Mouse (Mus musculus): ENCODE measurements around the gene Nr4a1. TPM values are rescaled to one million over a fixed set of nuclear protein-coding genes. Genes with fewer than 3 reads are reported as not detected.

The Nr4a1 gene
- polyA plus RNA-seq, 1 experiment from 2014 or later = 9.5 TPM

DNA sequence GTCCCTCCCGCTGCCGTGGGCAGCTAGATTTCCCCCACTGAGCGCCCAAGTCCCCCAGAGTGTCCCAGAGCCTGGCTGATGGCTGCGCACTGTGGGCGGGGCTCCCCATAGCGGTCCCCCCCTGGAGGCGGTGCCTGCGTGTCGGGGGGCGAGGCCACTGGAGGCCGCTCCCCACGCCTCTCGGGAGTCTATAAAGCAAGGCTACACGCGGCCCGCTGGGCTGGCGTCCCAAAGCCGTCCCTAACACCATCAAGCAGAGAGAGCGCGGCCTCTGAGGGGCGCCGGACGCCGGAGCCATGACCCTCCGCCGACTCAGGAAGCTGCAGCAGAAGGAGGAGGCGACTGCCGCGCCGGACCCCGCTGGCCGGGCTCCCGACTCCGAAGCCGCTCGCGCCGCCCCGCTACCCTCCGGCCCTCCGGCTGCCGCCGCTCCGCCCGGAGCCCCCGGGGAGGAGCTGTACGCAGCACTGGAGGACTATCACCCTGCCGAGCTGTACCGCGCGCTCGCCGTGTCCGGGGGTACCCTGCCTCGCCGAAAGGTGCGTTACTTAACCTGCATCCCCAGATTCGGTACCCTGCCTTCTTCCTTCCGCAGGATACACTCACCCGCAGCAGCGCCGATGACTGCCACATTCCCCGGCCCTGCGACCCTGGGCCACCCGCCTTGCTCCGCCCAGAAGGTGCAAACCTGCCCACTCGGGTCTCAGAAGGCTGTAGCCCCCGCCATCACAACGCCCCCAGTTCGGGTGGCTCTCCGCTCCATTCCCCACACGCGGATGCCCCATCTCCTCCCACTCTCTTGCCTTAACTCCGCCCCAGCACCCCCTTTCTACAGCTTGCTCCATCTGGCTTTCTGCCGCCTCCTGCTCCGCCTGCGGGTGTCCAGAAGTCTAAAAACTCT is 29.8 kb upstream of the Nr4a1 start, which contains the start of gene Grasp:
TSS of gene Grasp (plus strand) at position 183 of the 901 bp plus-strand sequence.
- peak; percentile 20; the same call in 1 of the 2 replicates for TF ChIP-seq CTCF (IDR thresholded peaks at IDR 0.05; ENCODE audit: low read depth)
- H3K9me3 ChIP-seq (replicated peaks; ENCODE audit: low read length) = no peaks in the 10 kb centered on the region
- peak within 1 kb of the TSS; percentile 84 for H3K27ac ChIP-seq
- H3K27me3 ChIP-seq (ENCODE audit: insufficient read depth, low read length) = 0 out of 2 replicates have a peak, but pooled peaks cover 9% of the 10 kb centered on the region
- WGBS = under 1% methylated on average over 74 of the region's 77 CpGs
- DNase-seq (ENCODE audit: low spot score) (peak; percentile 92), ATAC-seq (replicated peaks; ENCODE audit: low FRiP score, low read depth) (peak; percentile 78)
- H3K4me1 ChIP-seq (replicated peaks; ENCODE audit: insufficient read depth, low read length) = peaks cover 12% of the 10 kb centered on the region; the same call in 1 of the 2 replicates
- H3K4me3 ChIP-seq (replicated peaks; ENCODE audit: low read depth, low read length) = peak within 1 kb of the TSS; percentile 78
- H3K36me3 ChIP-seq (ENCODE audit: insufficient read depth, low read length) = no peaks in the 10 kb centered on the region
- H3K4me2 ChIP-seq (ENCODE audit: low read length) = peak within 1 kb of the TSS; percentile 95
- H3K9ac ChIP-seq (ENCODE audit: low read depth, low read length) = peak within 1 kb of the TSS; percentile 77

DNA sequence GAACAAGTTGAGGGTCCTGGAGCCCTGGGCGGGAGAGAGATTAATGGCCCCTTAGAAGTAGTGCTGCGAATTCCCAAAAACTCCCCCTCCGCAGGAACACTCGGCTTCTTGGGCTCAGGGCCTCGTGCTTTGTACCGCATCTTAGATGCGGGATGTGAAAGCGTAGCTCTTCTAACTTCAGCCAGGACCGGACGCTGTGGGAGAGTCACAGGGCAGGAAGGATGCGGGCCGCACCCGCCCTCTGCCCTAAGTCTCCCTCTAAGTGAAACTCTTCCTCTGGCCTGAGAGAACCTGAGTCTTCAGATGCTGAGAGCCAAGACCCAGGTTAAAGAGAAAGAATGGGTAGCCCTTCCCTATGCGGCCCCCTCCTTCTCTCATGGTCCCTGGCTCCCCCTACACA is 29.1 kb upstream of the Nr4a1 start:
- H3K4me1 ChIP-seq (replicated peaks; ENCODE audit: insufficient read depth, low read length) = peaks cover 12% of the 10 kb centered on the region; the same call in 1 of the 2 replicates
- DNase-seq (ENCODE audit: low spot score) = no peak
- 7% methylated on average over 14 of the region's 14 CpGs for WGBS

DNA sequence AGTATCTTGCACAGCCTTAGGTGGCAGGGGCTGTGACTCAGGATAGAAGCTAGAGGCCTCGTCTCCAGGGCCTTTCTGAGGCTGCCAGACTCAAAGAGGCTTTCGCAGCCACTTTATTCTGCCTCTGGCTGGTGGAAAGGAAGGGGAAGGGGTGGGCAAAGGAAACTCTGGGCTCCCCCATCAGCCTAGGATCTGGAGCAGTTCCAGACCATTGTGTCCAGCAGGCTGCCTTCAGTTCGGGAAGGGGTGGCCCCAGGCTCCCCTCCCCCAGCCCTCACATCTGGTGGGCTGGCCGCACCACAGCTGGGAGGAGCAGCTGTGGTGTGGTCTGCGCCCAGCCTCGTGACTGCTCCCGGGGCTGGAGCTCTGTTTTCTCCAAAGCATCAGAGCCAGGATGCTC is 26.1 kb upstream of the Nr4a1 start:
- TF ChIP-seq CTCF (IDR thresholded peaks at IDR 0.05; ENCODE audit: low read depth) = no peak; the same call in 1 of the 2 replicates
- 21% methylated on average over 7 of the region's 7 CpGs for WGBS
- H3K4me3 ChIP-seq (replicated peaks; ENCODE audit: low read depth, low read length) = no peak overlapping the region
- H3K9me3 ChIP-seq (replicated peaks; ENCODE audit: low read length) = no peaks in the 10 kb centered on the region
- H3K27me3 ChIP-seq (ENCODE audit: insufficient read depth, low read length) = 0 out of 2 replicates have a peak, but pooled peaks cover 9% of the 10 kb centered on the region
- no peak overlapping the region for H3K9ac ChIP-seq (ENCODE audit: low read depth, low read length)
- peak overlapping the region; percentile 47 for H3K27ac ChIP-seq
- 0 out of 2 replicates have a peak, but pooled peaks have one; percentile 30 for ATAC-seq (replicated peaks; ENCODE audit: low FRiP score, low read depth)
- peak; percentile 81 for DNase-seq (ENCODE audit: low spot score)
- peak overlapping the region; percentile 30; the same call in 1 of the 2 replicates for H3K4me2 ChIP-seq (ENCODE audit: low read length)
- H3K4me1 ChIP-seq (replicated peaks; ENCODE audit: insufficient read depth, low read length) = 0 out of 2 replicates have a peak, but pooled peaks cover 4% of the 10 kb centered on the region
- H3K36me3 ChIP-seq (ENCODE audit: insufficient read depth, low read length) = peaks cover 14% of the 10 kb centered on the region; the same call in 1 of the 2 replicates

More for the DNA sequence above, 29.1 kb upstream of the Nr4a1 start:
- peak overlapping the region; percentile 78 for H3K4me3 ChIP-seq (replicated peaks; ENCODE audit: low read depth, low read length)
- no peak for ATAC-seq (replicated peaks; ENCODE audit: low FRiP score, low read depth)
- H3K9me3 ChIP-seq (replicated peaks; ENCODE audit: low read length) = no peaks in the 10 kb centered on the region
- H3K4me2 ChIP-seq (ENCODE audit: low read length) = peak overlapping the region; percentile 95
- 0 out of 2 replicates have a peak, but pooled peaks cover 9% of the 10 kb centered on the region for H3K27me3 ChIP-seq (ENCODE audit: insufficient read depth, low read length)
- no peaks in the 10 kb centered on the region for H3K36me3 ChIP-seq (ENCODE audit: insufficient read depth, low read length)
- no peak for TF ChIP-seq CTCF (IDR thresholded peaks at IDR 0.05; ENCODE audit: low read depth)
- peak overlapping the region; percentile 84 for H3K27ac ChIP-seq
- H3K9ac ChIP-seq (ENCODE audit: low read depth, low read length) = peak overlapping the region; percentile 77

DNA sequence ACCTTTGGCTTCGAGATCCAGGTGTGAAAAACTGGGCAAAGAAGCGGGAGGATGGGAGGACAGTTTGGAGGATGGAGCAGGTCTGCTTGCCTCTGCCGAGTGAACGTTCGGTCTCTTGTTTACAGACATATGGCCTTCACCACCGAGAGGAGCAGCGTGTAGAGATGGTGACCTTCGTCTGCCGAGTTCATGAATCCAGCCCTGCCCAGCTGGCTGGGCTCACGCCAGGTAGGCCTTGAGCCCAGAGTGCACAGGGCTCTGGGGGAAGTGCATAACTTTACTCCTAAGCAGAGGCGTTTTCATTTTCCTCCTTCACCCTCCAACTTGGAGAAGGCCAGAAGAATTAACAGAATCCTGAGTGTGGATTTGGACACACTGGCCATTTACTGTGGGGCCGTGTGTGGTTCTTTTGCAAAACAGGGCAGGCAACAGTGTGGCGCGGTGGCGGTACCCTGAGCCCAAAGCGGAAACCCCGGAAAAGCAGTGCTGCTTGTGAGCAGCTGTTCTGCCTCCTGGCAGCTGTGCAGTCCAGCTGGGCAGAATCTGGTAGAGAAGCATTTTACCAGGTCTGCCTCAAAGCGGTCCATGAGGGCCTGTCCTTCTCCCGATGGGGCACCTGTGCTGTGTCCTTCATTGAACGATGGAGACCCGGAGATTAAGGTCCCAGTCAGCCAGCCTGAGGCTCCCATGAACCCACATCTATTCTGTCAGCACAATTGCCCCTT is 25.0 kb upstream of the Nr4a1 start:
- Histone ChIP-seq H3K4me1 (replicated peaks; ENCODE audit: insufficient read depth, low read length) (0 out of 2 replicates have a peak, but pooled peaks cover 2% of the 10 kb centered on the region), H3K9me3 (replicated peaks; ENCODE audit: low read length) (no peaks in the 10 kb centered on the region), H3K9ac (ENCODE audit: low read depth, low read length) (no peak overlapping the region), H3K4me2 (ENCODE audit: low read length) (0 out of 2 replicates have a peak overlapping the region, but pooled peaks have one; percentile 30), H3K27me3 (ENCODE audit: insufficient read depth, low read length) (no peaks in the 10 kb centered on the region), H3K4me3 (replicated peaks; ENCODE audit: low read depth, low read length) (no peak overlapping the region), H3K36me3 (ENCODE audit: insufficient read depth, low read length) (peaks cover 14% of the 10 kb centered on the region; the same call in 1 of the 2 replicates), H3K27ac (no peak overlapping the region)
- TF ChIP-seq CTCF (IDR thresholded peaks at IDR 0.05; ENCODE audit: low read depth) = no peak
- ATAC-seq (replicated peaks; ENCODE audit: low FRiP score, low read depth) (no peak), DNase-seq (ENCODE audit: low spot score) (no peak)
- WGBS = 81% methylated on average over 21 of the region's 21 CpGs

DNA sequence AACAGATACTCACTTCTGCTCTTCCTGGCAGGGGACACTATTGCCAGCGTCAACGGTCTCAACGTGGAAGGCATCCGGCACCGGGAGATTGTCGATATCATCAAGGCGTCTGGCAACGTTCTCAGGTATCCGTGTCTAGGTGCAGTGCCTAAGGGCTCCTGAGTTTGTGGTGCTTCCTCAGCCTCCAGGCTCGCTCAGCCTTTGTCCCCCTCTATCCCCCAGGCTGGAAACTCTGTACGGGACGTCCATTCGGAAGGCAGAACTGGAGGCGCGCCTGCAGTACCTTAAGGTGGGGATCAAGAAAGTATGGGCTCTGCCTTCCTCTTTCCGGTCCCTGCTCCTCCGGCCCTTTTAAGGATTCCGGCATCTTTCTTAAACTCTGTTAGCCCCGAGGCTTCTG is 23.6 kb upstream of the Nr4a1 start:
- no peak overlapping the region for H3K27ac ChIP-seq
- no peak for DNase-seq (ENCODE audit: low spot score)
- H3K9ac ChIP-seq (ENCODE audit: low read depth, low read length) = no peak overlapping the region
- H3K4me2 ChIP-seq (ENCODE audit: low read length) = no peak overlapping the region
- no peak for ATAC-seq (replicated peaks; ENCODE audit: low FRiP score, low read depth)
- no peak overlapping the region for H3K4me3 ChIP-seq (replicated peaks; ENCODE audit: low read depth, low read length)
- no peaks in the 10 kb centered on the region for H3K27me3 ChIP-seq (ENCODE audit: insufficient read depth, low read length)
- no peaks in the 10 kb centered on the region; the same call in 1 of the 2 replicates for H3K4me1 ChIP-seq (replicated peaks; ENCODE audit: insufficient read depth, low read length)
- H3K36me3 ChIP-seq (ENCODE audit: insufficient read depth, low read length) = peaks cover 14% of the 10 kb centered on the region; the same call in 1 of the 2 replicates
- WGBS = 94% methylated on average over 19 of the region's 19 CpGs
- H3K9me3 ChIP-seq (replicated peaks; ENCODE audit: low read length) = no peaks in the 10 kb centered on the region
- no peak for TF ChIP-seq CTCF (IDR thresholded peaks at IDR 0.05; ENCODE audit: low read depth)

Data from kidney, postnatal 0 days (tissue).